In genomic region chr16:17801777-17802455, GRCm38 (mm10) we compare ENCODE assay signal across 11 mouse cellular contexts. TPM values are rescaled to one million over a fixed set of nuclear protein-coding genes. Genes with fewer than 3 reads are reported as not detected.
A peak's percentile ranks its signal among the peaks of the same experiment; 100 is the strongest.
DNase-seq lines count a peak whose midpoint lies in the region; ATAC-seq and TF ChIP-seq lines count a peak whose summit lies in the region.
"Had no signal": no experiment of that assay in that cellular context is flagged by ENCODE, and none has a peak within 500 bp of the region (broad histone marks: within the 10 kb centered on the region; RNA-seq: fewer than 3 reads in every experiment).

No protein-coding gene starts in this region.

- H3K36me3 ChIP-seq in heart, embryonic 12.5 days: no peaks in the 10 kb centered on the region; the same call in 1 of the 2 replicates
- no peaks in the 10 kb centered on the region for H3K36me3 ChIP-seq in lung, postnatal 0 days (ENCODE audit: insufficient read depth, low read length)
- no peaks in the 10 kb centered on the region for H3K36me3 ChIP-seq in hindbrain, embryonic 15.5 days

- WGBS in heart, embryonic 12.5 days: 11% methylated on average over 7 of the region's 7 CpGs
- WGBS in lung, postnatal 0 days: 24% methylated on average over 7 of the region's 7 CpGs
- WGBS in hindbrain, embryonic 15.5 days: 4% methylated on average over 7 of the region's 7 CpGs

- peak overlapping the region; percentile 74; the same call in 1 of the 2 replicates for H3K4me2 ChIP-seq in heart, embryonic 12.5 days
- H3K4me2 ChIP-seq in lung, postnatal 0 days (replicated peaks; ENCODE audit: low read depth, low read length): no peak overlapping the region
- H3K4me2 ChIP-seq in hindbrain, embryonic 15.5 days: peak overlapping the region; percentile 73; the same call in 1 of the 2 replicates

- DNase-seq in heart, postnatal 25 days (ENCODE audit: low spot score): no peak
- DNase-seq in lung, postnatal 0 days (ENCODE audit: low spot score): no peak
- no peak for DNase-seq in lung, postnatal 14 days
- peak; percentile 40 for DNase-seq in neural tube, embryonic 10.5 days (ENCODE audit: extremely low spot score, low spot score)
- no peak for DNase-seq in cerebellum, postnatal 36 days
- no peak for DNase-seq in urinary bladder, postnatal 25 days (ENCODE audit: low spot score)

- TF ChIP-seq CTCF in lung, postnatal 0 days (IDR thresholded peaks at IDR 0.05): no peak

- no peak for ATAC-seq in heart, embryonic 12.5 days (ENCODE audit: insufficient number of reproducible peaks, low FRiP score)
- ATAC-seq in lung, postnatal 0 days: no peak
- no peak for ATAC-seq in hindbrain, embryonic 15.5 days (ENCODE audit: low FRiP score, low read depth)
- ATAC-seq: intestine, embryonic 16.5 days had no signal

- no peak for TF ChIP-seq EP300 in lung, postnatal 0 days (IDR thresholded peaks at IDR 0.05)

- no peak overlapping the region for H3K27ac ChIP-seq in heart, embryonic 12.5 days (ENCODE audit: poor library complexity, severe bottlenecking)
- H3K27ac ChIP-seq in lung, postnatal 0 days (ENCODE audit: low read length): no peak overlapping the region
- no peak overlapping the region for H3K27ac ChIP-seq in hindbrain, embryonic 15.5 days (replicated peaks)
- H3K27ac ChIP-seq: gastrocnemius, adult 2 months had no signal

- H3K9me3 ChIP-seq in heart, embryonic 12.5 days (replicated peaks): no peaks in the 10 kb centered on the region
- no peaks in the 10 kb centered on the region for H3K9me3 ChIP-seq in lung, postnatal 0 days (ENCODE audit: low read length)
- H3K9me3 ChIP-seq in hindbrain, embryonic 15.5 days: no peaks in the 10 kb centered on the region

- H3K9ac ChIP-seq in heart, embryonic 12.5 days: no peak overlapping the region
- H3K9ac ChIP-seq in lung, postnatal 0 days (replicated peaks; ENCODE audit: low read depth): no peak overlapping the region
- no peak overlapping the region for H3K9ac ChIP-seq in hindbrain, embryonic 15.5 days

- H3K4me3 ChIP-seq in heart, embryonic 12.5 days: 0 out of 2 replicates have a peak overlapping the region, but pooled peaks have one; percentile 44
- H3K4me3 ChIP-seq in lung, postnatal 0 days (ENCODE audit: low read depth, low read length): 0 out of 2 replicates have a peak overlapping the region, but pooled peaks have one; percentile 28
- peak overlapping the region; percentile 39; the same call in 1 of the 2 replicates for H3K4me3 ChIP-seq in hindbrain, embryonic 15.5 days

- peaks cover 68% of the 10 kb centered on the region for H3K4me1 ChIP-seq in heart, embryonic 12.5 days (replicated peaks)
- peaks cover 26% of the 10 kb centered on the region for H3K4me1 ChIP-seq in lung, postnatal 0 days (ENCODE audit: insufficient read depth, low read depth, low read length)
- H3K4me1 ChIP-seq in hindbrain, embryonic 15.5 days (replicated peaks): peaks cover 57% of the 10 kb centered on the region

- H3K27me3 ChIP-seq in heart, embryonic 12.5 days (replicated peaks): peaks cover 86% of the 10 kb centered on the region
- H3K27me3 ChIP-seq in lung, postnatal 0 days (replicated peaks; ENCODE audit: insufficient read depth, low read length): peaks cover 38% of the 10 kb centered on the region
- peaks cover 87% of the 10 kb centered on the region for H3K27me3 ChIP-seq in hindbrain, embryonic 15.5 days

- intact Hi-C loops in heart, postnatal 25 days (cut with DNase I): no loop called here

RNA-seq across cellular contexts. Expression of gene Scarf2, which starts 4.8 kb away (rescaled TPM):
- polyA plus RNA-seq in heart, embryonic 12.5 days (2016; fragmentation: Nextera tagmentation; extraction: Ambion mirVana): 15.8 and 17.4 TPM in 2 replicates
- 1 to 10 TPM; 5.1 to 5.6 TPM for total RNA-seq in heart, postnatal 25 days (2021)
- 18.5 and 20.4 TPM in 2 replicates for polyA plus RNA-seq in lung, postnatal 0 days (2015; fragmentation: Nextera tagmentation; extraction: Ambion mirVana)
- 2.0 and 2.3 TPM in 2 replicates for polyA plus RNA-seq in hindbrain, embryonic 15.5 days (2015; fragmentation: Nextera tagmentation; extraction: Ambion mirVana)

RNA-seq across cellular contexts. Expression of gene B830017H08Rik, which starts 31.0 kb away (rescaled TPM):
- polyA plus RNA-seq in heart, embryonic 12.5 days (2016; fragmentation: Nextera tagmentation; extraction: Ambion mirVana): not detected in 2 replicates
- total RNA-seq in heart, postnatal 25 days (2021): not detected
- polyA plus RNA-seq in lung, postnatal 0 days (2015; fragmentation: Nextera tagmentation; extraction: Ambion mirVana): not detected in 2 replicates
- 4.4 and 4.5 TPM in 2 replicates for polyA plus RNA-seq in hindbrain, embryonic 15.5 days (2015; fragmentation: Nextera tagmentation; extraction: Ambion mirVana)
- total RNA-seq: gastrocnemius, adult 2 months had no signal
- polyA plus RNA-seq: intestine, embryonic 16.5 days; liver, embryonic 16.5 days had no signal

RNA-seq across cellular contexts. Expression of gene Car15, which starts 36.2 kb away (rescaled TPM):
- polyA plus RNA-seq in heart, embryonic 12.5 days (2016; fragmentation: Nextera tagmentation; extraction: Ambion mirVana): 1.5 and 1.7 TPM in 2 replicates
- total RNA-seq in heart, postnatal 25 days (2021): 1 to 10 TPM; 1.8 to 2.5 TPM
- 1.8 TPM in 2 replicates for polyA plus RNA-seq in lung, postnatal 0 days (2015; fragmentation: Nextera tagmentation; extraction: Ambion mirVana)
- polyA plus RNA-seq in hindbrain, embryonic 15.5 days (2015; fragmentation: Nextera tagmentation; extraction: Ambion mirVana): 3.1 and 5.4 TPM in 2 replicates

RNA-seq across cellular contexts. Expression of gene Klhl22, which starts 42.5 kb away (rescaled TPM):
- polyA plus RNA-seq in heart, embryonic 12.5 days (2016; fragmentation: Nextera tagmentation; extraction: Ambion mirVana): 42.7 and 44.4 TPM in 2 replicates
- total RNA-seq in heart, postnatal 25 days (2021): 10 to 100 TPM; 16.1 to 16.7 TPM
- 25.4 and 29.8 TPM in 2 replicates for polyA plus RNA-seq in lung, postnatal 0 days (2015; fragmentation: Nextera tagmentation; extraction: Ambion mirVana)
- polyA plus RNA-seq in hindbrain, embryonic 15.5 days (2015; fragmentation: Nextera tagmentation; extraction: Ambion mirVana): 85.1 and 95.0 TPM in 2 replicates
